Mouse (Mus musculus) heart, adult 18-20 months (tissue): Measurements from ENCODE around the gene Card9. TPM values are rescaled to one million over a fixed set of nuclear protein-coding genes. Genes with fewer than 3 reads are reported as not detected.
A peak's percentile ranks its signal among the peaks of the same experiment; 100 is the strongest.

Experiments
- DNase-seq, 2 experiments: peaks; one replicate each; pipeline ENCODE4 v3.0.0; 2021 to 2022; ENCODE audit warnings: mixed read lengths in 1 of 2
- total RNA-seq, 2 experiments: library from RNA; stranded (reverse); gene quantifications; 2 replicates each; pipeline ENCODE4 v1.2.3; 2021

Card9 gene
- total RNA-seq, 2 experiments from 2014 or later = 0.89 to 1.1 TPM

- DNase-seq = no peak
Observed at GRCm38 (mm10) chr2:26362991-26363390, 2.3 kb upstream of the Card9 start.

GRCm38 (mm10) chr2:26359983-26360382, 735 bp downstream of the Card9 start:
- peak; percentile 57 to 67 for DNase-seq

- no peak for DNase-seq
Observed at GRCm38 (mm10) chr2:26358667-26359320, 1.9 kb downstream of the Card9 start.

GRCm38 (mm10) chr2:26357484-26357883, 3.2 kb downstream of the Card9 start:
- DNase-seq = no peak

- no peak for DNase-seq
Observed at GRCm38 (mm10) chr2:26356678-26357077, 4.0 kb downstream of the Card9 start.

GRCm38 (mm10) chr2:26356231-26356630, 4.5 kb downstream of the Card9 start:
- DNase-seq = no peak

- DNase-seq = no peak
Observed at GRCm38 (mm10) chr2:26354401-26354800, 6.3 kb downstream of the Card9 start.

GRCm38 (mm10) chr2:26353066-26353980, 7.4 kb downstream of the Card9 start:
- DNase-seq = no peak

GRCm38 (mm10) chr2:26352291-26352910, 8.3 kb downstream of the Card9 start:
- no peak for DNase-seq

- peak; percentile 95 to 97 for DNase-seq
Observed at GRCm38 (mm10) chr2:26351358-26352290, 9.1 kb downstream of the Card9 start, which contains the start of gene Dnlz. Gene Dnlz, minus strand, starts transcription at chr2:26352110.

- DNase-seq = no peak
Observed at GRCm38 (mm10) chr2:26348241-26348640, 12.5 kb downstream of the Card9 start.

GRCm38 (mm10) chr2:26342609-26343490, 17.9 kb downstream of the Card9 start:
- DNase-seq = peak in 1 of 2 experiments; percentile 50

GRCm38 (mm10) chr2:26342044-26342443, 18.7 kb downstream of the Card9 start:
- peak; percentile 89 to 91 for DNase-seq

GRCm38 (mm10) chr2:26341510-26341981, 19.2 kb downstream of the Card9 start:
- peak; percentile 67 to 78 for DNase-seq

GRCm38 (mm10) chr2:26339204-26339551, 21.5 kb downstream of the Card9 start:
- DNase-seq = peak; percentile 89 to 90

- no peak for DNase-seq
Observed at GRCm38 (mm10) chr2:26338302-26339203, 22.2 kb downstream of the Card9 start.

GRCm38 (mm10) chr2:26330702-26331101, 30.0 kb downstream of the Card9 start:
- DNase-seq = no peak

GRCm38 (mm10) chr2:26330056-26330468, 30.7 kb downstream of the Card9 start:
- DNase-seq = peak in 1 of 2 experiments; percentile 31

- peak; percentile 84 to 90 for DNase-seq
Observed at GRCm38 (mm10) chr2:26329402-26329801, 31.3 kb downstream of the Card9 start.
